Mouse (Mus musculus): ENCODE measurements around the gene Olfr266. TPM values are rescaled to one million over a fixed set of nuclear protein-coding genes. Genes with fewer than 3 reads are reported as not detected.

Gene Olfr266
- polyA plus RNA-seq, 1 experiment from 2014 or later: not detected

Other genes with a start within 250 kb of the Olfr266 start
- 8.9 and 11.7 TPM in 2 replicates for gene Lrif1, start 141.3 kb downstream of the Olfr266 start, polyA plus RNA-seq (2016; fragmentation: Nextera tagmentation; extraction: Ambion mirVana)
- gene Cd53, start 36.1 kb downstream of the Olfr266 start, polyA plus RNA-seq (2016; fragmentation: Nextera tagmentation; extraction: Ambion mirVana): 1.1 and 2.0 TPM in 2 replicates
- gene Kcna3, start 209.9 kb upstream of the Olfr266 start, polyA plus RNA-seq (2016; fragmentation: Nextera tagmentation; extraction: Ambion mirVana): 2.0 and 2.1 TPM in 2 replicates

Data from limb, embryonic 10.5 days (tissue).